Mouse (Mus musculus) left cerebral cortex, postnatal 4 days (tissue): ENCODE measurements around the gene Rtp4. TPM values are rescaled to one million over a fixed set of nuclear protein-coding genes. Genes with fewer than 3 reads are reported as not detected.

Source experiments
- DNase-seq: peaks from one replicate; pipeline ENCODE4 v3.0.0-alpha.2; 2022
- intact Hi-C: fragments of 180-260 bp; cut with DNase I; formaldehyde crosslinking; loops from one replicate; pipeline ENCODE4 v1.15.1; 2025
- total RNA-seq, 2 experiments: library from RNA; stranded (reverse); gene quantifications; 2 replicates each; pipeline ENCODE4 v1.2.3; 2021

Gene Rtp4
- total RNA-seq, 2 experiments from 2014 or later: 0.93 to 1.1 TPM

DNA sequence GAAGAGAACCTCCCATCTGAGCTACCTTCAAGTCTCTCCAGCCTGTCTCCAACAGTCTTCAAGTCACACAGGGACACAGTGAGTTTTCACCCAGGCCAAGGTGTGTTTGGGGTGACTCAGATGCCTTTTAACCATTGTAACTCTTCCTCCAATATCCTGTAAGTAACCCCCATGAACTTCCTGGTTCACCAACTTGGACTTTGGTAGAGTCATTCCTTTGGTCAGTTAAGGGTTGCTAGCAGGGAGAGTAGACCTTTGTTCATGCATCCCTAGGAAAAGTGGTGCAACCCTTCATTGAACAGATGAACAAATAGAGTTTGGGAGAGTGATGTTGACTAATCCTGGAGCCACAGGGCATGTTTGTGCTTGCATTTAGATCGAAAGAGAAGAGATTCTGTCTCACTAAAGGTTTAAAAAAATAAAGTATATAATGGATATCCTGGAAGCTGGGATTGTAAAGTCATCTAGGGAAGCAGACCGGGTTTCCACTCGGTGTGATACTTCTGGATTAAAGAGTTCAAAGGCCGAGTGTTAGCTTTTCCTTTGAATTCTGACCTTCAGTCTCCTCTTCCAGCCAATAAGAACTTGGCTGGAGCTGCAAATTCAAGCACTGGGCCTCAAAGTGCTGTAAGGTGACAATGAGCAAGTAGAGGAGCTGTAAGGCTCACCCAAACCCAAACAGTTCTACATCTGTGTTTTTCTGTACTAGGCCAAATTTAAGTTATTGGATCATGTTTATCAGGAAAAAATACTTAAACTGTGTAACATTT is 8.7 kb upstream of the Rtp4 start:
- DNase-seq: no peak
- intact Hi-C loops: no loop called here

DNA sequence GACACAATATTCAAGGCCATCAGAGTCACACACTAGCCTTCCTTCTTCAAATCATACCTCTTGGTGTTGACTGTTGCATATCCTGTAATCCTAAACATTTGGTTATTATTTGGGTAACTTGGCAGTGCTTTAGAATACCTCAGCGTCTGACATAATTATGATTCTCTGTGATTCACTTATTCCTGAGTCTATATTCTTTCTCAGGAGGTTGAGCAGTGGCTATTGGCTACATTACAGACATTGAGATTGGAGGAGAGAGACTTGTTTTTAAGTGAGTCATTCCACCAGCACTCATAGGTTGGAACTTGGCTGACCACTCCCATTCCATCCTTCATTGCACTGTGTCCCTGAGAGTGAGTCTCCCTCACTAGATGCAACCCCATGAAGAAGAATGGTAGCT is 6.7 kb upstream of the Rtp4 start:
- intact Hi-C loops: no loop called here
- no peak for DNase-seq

DNA sequence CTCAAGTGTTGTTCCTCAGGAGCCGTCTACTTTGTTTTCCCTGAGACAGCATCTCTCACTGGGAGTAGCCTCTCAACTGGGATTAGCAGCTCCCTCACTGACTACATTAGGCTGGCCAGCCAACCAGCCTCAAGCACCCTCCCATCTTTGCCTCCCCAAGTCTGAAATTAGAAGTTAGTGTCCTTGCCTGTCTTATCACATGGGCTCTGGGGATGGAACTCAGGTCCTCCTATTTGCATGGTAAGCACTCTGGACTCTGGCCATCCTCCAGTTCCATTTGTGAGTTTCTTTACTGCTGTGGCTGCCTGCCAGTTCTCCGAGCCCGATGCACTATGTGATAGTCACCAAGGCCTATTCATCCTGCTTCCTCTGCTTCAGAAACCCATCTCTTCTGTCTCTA is 4.3 kb upstream of the Rtp4 start:
- intact Hi-C loops: no loop called here

DNA sequence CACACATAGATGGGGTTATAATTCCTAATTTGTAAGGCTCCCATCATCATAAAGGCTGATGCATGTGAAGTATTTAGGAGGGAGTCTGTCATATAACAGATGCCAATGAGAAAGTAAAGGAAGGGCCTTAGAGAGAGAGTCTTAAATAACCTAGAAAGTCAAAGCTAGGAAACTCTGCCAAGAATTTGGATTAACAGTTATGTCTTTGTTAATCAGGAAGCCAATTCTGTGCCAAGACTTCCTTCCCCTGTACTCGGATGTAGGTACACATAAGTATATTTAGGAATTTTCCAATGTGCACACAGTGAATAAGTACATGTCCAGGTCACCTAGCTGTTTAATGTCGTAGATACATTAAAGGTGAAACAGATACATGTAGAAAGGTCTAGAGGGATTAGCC is 3.5 kb upstream of the Rtp4 start:
- no peak for DNase-seq
- intact Hi-C loops: no loop called here

More for the DNA sequence above, 4.3 kb upstream of the Rtp4 start:
- peak; percentile 76 for DNase-seq

DNA sequence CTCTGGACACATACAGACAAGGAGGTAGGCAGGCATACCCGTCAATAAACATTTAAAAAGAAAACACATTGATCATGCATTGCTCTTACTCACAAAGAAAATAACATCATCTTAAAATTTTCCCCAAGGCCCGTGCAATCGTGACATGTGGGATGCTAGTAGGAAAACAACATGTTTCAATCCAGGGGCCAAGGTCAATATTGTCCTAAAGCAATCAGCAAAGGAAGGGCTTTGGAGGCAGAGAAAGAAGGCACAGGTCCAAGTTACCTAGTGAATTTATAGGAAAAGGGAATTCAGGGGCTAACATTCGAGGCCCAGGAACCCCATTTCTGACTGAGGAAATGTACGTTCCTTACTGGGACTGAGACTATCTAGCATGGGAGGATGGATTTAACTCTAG is 2.9 kb upstream of the Rtp4 start:
- no peak for DNase-seq
- intact Hi-C loops: no loop called here

DNA sequence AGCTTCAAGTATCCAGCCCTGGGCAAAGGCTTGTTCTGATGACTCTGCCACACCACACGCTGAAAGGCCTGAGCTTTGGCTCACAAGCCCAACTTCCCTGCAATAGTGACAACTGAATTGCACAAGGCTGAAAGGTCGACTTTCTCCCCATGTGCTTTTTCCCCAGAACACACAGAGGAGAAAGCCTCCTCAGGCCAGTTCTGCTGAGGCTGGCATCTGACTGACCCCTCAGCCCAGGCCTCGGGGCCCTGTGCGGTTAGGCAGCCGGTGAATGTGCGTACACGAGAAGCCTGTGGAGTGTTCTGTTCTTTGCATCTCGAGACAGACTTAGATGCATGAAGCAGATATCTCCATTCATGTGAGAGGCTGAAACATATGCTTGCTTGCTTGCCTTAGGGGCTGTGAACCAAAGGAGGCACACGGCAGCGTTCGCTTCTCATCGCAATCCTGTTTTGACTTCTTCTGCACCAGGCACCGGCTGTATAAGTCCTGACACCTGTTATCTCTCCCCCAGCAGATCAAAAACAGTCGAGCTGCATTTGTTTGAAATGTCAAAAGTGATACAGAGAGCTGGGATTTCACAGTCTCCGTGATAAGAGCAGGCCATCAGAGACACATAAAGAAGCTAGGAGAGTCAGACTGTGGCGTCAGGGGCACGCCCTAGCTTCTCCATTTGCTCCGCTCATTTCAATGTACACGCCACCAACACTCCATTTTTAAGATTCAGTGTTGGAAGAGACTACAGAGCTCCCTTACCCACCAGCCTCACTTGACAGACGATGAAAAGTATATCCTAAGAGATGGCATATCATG is 2.1 kb upstream of the Rtp4 start:
- no peak for DNase-seq
- intact Hi-C loops: no loop called here

DNA sequence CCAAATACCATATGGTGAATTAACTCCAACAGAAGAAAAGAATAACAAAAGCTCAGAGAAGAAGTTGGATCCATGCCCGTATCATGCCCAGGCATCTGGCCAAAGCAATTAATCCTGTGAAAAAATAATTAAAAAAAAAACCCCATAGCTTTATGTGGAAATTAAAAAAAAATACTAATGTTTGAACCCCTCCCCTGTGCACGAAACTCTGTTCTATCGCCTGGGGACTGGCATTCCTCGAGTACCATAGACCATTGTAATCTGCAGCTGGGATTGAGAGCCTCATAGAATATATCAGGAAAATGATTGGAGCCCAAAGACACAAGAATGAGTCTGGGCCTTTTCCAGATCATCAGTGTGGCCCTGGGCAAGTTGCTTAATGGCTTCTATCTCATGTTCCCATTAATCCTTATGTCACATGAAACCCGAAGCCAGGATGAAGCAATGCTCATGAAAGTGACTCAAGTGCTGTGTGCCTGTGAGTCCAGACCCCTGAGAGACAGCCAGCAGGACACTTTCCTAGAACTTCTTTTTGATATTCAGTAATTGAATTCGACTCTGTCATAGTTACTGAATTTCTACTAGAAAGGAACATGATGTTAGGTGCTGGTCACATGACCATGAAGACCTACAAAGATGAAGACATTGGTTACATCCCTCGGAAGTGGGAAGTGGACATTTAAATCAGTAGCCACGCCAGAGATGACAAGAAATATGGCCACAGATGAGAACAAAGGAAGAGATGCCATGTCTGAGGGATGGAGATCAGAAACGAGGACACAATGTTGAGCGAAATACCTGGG is 1.3 kb upstream of the Rtp4 start:
- peak; percentile 67 for DNase-seq
- intact Hi-C loops: no loop called here

DNA sequence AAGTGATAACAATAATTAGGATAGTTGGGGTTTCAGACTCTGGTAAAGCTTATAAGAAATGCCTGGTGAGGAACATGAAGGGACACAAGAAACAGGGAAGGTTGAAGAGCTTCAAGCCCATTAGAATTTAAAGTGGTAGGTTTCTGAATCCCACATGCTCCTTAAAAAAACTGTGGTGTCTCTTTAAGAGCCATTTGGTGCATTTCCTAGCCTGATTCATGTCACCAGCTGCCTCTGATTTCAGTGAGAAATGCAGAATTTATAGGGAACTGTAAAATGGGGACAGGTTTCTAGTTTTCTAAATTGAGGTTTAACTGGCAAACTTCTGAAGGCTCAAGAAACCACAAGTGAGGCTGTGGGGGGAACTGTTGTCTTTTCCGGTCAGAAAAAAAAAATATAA is 320 bp upstream of the Rtp4 start:
- no peak for DNase-seq

DNA sequence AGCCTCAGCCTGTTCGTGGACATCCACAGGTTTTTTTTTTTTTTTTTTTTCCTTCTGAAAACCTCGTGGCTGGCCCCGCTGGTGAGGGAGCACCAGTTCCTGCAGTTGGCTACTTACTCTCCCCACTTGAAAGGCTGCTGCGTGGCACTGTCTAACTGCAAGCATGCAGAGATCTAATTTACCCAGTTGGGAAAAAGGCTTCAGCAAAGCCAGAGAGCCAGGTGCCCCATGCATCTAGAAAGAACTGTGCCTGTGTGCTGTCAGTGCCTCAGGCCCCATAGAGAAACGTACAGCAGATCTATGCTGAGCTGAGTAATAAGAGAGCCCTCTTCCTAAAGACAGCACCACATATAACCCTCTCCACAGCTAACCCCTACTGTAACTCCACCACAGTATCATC is 1.0 kb downstream of the Rtp4 start:
- no peak for DNase-seq
- intact Hi-C loops: no loop called here

More for the DNA sequence above, 320 bp upstream of the Rtp4 start:
- intact Hi-C loops: no loop called here

DNA sequence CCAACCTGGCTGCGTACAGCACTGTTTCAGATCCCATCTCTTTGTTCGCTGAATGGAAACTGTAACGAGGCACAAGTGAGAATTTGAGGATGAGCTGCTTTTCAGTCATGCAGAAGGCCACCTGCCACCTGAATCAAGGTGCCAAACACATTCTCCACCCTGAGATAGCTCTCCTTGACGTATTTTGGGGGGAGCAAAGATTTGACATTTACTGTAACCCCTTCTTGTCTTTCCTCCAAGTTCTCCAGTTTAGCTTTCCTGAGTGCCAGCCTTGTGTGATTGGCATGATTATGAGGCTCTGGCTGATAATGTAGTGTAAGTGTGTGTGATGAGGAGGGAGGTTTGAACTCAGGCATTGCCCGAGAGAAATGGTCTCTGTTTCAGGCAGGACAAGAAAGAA is 2.0 kb downstream of the Rtp4 start:
- DNase-seq: no peak
- intact Hi-C loops: no loop called here

DNA sequence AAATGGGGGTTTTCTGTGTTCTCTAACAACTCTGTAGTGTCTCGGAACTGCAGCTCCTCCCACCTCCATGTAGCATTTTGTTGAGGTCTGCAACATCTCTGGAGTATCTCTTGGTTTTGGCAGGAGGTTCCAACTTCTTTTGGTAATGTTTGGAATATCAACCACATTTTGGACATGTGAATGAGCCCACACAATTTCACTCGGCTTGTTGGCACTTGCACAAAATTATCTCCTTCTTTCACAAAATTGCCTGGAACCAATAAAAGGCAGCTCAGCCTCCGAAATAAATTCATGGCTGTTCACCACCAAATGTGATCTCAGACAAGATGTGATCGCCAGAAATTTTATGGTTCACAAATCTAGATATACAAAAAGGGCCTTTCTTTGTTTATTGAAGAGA is 9.1 kb downstream of the Rtp4 start:
- intact Hi-C loops: no loop called here
- no peak for DNase-seq

DNA sequence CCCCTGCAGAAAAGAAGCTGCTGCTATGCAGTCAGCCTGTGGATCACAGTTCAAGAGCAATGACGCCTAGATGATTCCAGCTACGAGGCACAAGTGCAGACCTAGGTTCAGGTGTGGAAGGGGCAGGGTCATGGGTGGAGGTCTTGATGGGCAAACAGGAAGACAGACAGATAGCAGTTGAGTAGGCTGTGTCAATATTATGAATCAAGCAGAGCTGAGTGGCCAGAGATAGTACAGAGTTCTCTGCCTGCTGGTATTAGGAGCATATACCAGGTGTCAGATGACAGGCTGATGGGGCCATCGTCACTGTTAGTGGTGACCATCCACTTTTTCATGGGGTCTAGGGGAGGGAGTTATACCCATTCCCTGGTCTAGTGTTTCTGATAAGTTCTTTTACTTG is 13.6 kb downstream of the Rtp4 start:
- intact Hi-C loops: no loop called here
- no peak for DNase-seq

DNA sequence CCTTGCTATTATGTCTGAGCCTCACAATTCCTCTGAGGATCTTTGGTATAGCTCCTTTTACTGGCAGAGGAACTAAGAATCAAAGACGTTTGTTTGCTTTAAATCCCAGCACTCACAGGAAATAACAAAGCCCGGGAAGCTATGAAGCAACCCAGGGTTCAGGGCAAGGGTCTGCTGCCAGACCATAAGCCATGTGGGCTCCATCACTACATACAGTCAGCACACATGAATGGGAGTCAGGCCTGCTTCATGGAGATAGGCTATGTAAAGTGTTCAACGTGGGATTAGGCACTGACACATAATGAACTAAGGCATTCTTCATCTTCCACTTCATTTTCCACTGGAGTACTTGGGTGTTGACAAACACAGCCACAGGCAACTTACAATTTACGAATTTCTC is 21.0 kb downstream of the Rtp4 start:
- no peak for DNase-seq
- intact Hi-C loops: no loop called here

DNA sequence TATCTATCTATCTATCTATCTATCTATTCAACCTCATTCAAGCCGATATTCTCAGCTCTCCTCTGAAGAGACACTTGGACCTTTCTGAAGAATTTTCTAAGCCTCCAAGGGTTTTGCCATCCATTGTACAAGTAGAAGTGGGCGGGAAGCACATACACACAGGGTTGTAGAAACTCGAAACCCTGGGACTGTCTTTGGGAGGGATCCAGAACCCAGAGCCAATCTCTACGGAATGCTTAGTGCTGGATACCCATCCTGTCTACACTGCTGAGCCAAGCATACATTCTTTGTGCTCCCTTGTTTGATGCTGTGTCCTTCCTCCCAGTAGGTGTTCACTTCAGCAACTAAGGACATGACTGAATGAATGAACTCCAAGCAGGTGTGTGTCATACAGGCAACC is 22.8 kb downstream of the Rtp4 start:
- intact Hi-C loops: no loop called here
- DNase-seq: no peak

DNA sequence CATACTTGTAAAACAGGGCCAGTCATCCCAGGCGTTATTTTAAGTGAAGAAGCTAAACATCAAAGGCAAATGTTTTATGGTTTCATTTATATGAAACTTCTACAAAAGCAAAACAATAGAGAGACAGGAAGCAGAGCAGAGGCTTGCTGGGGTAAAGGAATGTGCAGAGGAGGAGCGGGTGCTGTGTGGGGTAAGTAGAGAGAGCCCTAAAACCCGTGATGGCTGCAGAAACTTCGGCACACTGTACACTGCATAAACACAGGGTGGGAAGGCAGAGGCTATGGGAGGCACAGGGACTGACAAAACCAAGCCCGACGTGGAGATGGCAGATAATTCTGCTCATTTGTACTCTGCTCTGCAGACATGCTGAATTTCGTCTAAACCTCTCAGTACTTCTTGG is 24.3 kb downstream of the Rtp4 start:
- intact Hi-C loops: no loop called here

DNA sequence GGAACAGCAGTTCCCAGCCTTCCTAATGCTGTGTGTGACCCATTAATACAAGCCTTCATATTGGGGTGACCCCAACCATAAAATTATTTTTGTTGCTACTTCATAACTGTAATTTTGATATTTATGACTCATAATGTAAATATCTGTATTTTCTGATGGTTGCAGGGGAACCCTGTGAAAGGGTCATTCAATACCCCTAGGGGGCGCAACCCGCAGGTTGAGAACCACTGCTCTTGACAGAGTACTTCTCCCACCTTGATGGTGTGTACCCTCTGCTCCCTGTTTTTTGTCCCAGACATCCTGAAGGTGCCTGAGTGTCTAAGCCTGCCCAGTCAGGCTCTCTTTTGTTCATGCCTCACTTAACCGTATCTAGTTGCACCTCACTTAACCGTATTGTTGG is 27.7 kb downstream of the Rtp4 start:
- intact Hi-C loops: loop anchor here (2.0 to 5.0 kb wide), 2 partner anchors 95 to 407 kb away; no protein-coding TSS in a partner anchor
- DNase-seq: no peak

More for the DNA sequence above, 24.3 kb downstream of the Rtp4 start:
- no peak for DNase-seq

DNA sequence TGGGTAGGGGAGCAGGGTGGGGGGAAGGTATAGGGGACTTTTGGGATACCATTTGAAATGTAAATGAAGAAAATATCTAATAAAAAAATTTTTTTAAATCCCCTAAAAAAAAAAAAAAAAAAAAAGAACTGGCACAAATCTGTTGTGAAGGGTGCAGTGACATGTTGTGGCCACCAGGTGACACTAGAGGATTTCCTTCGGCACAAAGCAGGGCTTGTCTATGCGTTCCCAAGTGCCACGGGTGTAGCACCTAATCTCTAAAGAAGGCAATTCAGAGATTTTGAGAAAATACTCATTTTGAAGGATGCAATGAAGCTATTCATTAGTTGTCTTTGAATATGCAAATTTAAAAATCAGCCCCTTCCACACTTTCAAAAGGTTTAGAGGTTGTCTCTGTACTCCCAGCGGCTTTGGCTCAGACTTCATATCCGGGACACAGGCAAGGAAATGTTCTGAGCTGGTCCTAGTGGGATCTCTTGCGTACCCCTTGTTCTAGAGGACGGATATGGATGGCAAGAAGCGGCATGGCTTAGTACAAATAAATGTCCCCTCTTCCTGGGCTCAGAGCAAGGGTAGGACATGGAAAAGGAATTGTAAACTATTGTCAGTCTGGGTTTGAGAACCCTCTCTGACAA is 30.4 kb downstream of the Rtp4 start:
- peak; percentile 72 for DNase-seq
- intact Hi-C loops: loop anchor here (2.0 kb wide), 1 partner anchor 348 kb away; no protein-coding TSS in a partner anchor

DNA sequence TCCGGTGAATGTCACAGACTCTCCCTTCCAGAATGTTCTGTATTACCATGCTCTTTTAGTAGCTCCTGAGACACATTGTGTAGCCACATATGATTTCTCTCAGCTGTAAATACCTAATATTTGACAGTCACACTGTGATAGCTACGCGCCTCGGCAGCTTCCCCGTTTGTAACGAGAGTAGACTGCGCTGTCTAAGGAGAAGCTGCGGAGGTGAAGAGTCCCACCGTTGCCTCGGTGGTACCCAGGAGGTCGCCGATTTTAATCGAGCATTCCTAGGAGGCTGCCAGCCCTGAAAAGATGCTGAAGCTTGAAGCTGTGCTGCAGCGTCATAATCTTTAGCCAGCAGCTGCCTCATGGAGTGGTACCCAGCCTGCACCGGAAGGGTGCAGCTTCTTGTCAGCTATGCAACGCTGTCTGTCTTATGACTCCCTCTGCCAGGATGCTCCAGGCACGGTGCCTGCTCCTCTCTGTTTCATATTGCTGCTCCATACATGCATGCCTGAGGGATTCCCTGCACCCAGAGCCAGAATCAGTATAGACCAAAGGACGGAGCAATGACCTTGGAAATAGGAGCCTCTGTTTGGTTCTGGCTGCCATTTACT is 31.0 kb downstream of the Rtp4 start:
- DNase-seq: peak; percentile 26
- intact Hi-C loops: loop anchor here (2.0 kb wide), 1 partner anchor 348 kb away; no protein-coding TSS in a partner anchor

DNA sequence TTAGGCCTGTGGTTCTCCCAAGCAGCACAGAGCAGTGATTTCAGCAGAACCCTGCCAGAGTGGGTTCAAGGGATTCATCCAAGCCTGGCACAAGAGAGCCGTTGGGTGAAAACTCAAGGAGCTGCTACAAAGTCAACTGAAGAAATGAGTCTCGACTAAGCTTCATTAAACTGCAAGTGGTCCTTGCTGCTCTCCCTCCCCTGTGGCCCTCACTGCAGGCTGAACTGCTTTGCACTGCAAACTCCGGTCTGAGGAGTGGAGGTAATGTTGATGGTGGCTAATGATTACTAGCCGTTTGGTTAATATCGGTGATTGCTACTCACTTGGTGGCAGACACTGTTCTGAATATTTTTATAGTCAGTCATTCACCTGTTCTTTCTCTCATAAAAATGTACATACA is 34.6 kb downstream of the Rtp4 start:
- intact Hi-C loops: no loop called here
- no peak for DNase-seq

DNA sequence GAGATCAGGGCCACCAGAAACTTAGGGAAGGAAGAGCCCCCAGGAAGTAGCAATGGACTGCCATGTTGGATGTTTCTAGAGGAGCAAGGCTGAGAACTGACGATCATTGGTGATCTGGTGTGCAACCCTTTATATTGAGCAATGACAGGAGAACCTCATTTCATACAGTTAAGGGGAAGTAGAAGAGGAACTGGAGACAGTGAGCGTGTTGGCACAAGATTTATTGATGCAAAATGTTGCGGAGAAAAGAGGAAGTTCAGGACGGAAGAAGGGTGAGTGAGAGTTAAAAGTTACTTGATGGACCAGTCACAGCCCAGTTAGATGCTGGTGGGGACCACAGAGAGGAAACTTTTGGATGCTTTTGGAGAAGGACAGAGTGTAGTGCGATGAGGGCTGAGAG is 37.1 kb downstream of the Rtp4 start:
- DNase-seq: no peak
- intact Hi-C loops: no loop called here
